Mouse (Mus musculus): Measurements from ENCODE around the gene Tkfc.

DNA sequence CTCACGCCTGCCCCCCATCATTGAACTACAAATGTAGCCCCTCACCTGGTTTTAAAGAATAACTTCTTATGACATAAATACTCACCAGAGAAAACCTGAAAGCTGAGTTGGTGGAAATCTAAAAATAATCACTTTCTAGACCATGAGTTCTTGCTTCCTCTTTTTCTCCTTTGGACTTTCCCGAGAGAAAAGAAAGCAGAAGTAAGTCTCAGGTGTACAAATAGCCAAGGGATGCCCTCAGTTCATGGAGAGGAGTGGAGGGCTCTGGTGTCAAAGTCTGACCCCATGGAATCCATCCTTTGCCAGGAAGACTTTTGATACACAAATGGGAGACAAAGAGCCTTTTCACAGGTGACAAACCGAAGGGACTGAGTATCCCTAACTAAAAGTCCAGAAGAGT, 24.7 kb downstream of the Tkfc start:
- TF ChIP-seq CTCF (conservative IDR thresholded peaks at IDR 0.05; ENCODE audit: low read length) (no peak), NANOG (IDR thresholded peaks at IDR 0.05; ENCODE audit: borderline replicate concordance, low read length) (no peak), POU5F1 (IDR thresholded peaks at IDR 0.05; ENCODE audit: borderline replicate concordance, low read length) (no peak)
